Mouse (Mus musculus) ZHBTc4 (cell line): ENCODE data around the gene Gm5767.
"Not testable (repeated sequence)": the region's sequence is repeated elsewhere in the genome, so short reads cannot be mapped to it uniquely, and the experiment has no call there.

Source experiments
- DNase-seq: peaks from one replicate; pipeline ENCODE4 v3.0.0-alpha.2; 2011; ENCODE audit warnings: low read depth, low spot score

Gm5767 gene

DNA sequence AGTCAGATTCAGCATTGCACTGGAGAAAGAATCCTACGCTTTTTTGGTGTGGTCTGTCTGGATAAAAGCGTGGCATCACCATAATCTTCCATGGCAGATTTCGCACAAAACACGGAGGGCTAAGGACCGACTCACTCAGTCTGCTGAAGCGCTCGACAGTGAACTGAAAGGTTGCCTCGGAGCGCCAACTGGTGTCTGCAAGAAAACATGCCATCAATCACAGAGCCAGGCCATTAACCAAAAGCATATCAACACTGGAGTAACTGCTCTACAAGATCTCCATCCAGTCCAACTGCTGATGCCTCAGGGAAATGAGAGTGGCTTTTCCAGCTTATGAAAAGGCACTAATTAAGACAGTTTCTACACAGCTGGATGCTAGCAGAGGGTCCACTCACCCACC, 31.4 kb downstream of the Gm5767 start:
- no peak for DNase-seq

- no peak for DNase-seq
These were observed 34.3 kb downstream of the Gm5767 start for GRCm38 (mm10) chr16:8714851-8715250.

GRCm38 (mm10) chr16:8715513-8716080, 35.0 kb downstream of the Gm5767 start:
- peak; percentile 80 for DNase-seq

DNA sequence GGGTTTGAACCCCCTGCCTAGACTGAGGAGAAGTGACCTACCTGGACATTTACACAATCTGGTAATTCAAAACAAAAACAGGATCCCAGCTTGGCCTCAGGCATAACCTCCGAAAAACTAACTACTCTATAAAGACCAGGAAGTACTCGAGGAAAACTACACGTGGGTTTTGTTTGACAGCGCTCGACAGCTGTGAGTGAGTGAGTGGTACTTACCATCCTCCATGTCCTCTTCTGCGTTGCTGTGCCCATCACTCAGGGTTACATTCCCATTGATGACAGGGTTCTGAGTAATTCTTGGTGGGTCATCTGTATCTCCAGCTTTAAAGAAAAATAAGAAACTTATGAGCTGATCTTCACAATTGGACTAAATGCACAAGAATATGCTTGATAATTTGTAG, 35.7 kb downstream of the Gm5767 start:
- DNase-seq: no peak

DNA sequence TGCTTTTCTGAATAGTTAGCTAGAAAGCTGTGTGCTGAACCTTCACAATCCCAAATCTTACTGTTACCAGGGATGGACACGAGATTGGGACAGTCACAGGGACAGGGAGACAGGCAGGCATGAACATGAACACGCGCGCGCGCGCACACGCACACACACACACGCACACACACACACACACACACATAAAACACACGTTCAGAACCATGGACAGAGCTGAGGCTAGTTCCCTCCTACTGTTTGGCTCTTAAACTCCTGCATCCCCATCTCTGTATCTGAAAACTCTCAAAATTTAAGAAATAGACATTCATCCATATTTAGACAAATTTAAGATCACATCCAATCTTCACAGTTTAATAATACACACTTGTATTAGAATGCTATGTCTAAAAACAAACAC, 37.2 kb downstream of the Gm5767 start:
- DNase-seq: peak; percentile 64

DNA sequence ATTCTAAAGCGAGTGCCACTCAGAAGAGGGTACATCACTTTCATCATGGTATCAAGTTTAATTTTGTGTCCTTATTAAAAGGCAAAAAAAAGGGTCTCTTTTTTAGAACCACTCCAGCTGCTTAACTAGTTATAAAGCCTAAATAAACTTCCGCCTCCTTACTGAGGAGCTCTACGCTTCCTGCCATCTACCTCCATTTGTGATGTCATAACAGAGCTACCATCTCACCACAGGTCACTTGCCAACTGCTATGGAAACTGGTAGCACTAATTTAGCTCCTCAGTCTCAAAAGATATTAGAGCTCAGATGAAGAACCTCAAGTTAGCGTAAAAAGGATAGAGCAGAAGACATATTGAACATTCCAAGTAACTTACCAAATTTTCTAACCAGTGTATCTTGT, 39.9 kb downstream of the Gm5767 start:
- DNase-seq: no peak

DNA sequence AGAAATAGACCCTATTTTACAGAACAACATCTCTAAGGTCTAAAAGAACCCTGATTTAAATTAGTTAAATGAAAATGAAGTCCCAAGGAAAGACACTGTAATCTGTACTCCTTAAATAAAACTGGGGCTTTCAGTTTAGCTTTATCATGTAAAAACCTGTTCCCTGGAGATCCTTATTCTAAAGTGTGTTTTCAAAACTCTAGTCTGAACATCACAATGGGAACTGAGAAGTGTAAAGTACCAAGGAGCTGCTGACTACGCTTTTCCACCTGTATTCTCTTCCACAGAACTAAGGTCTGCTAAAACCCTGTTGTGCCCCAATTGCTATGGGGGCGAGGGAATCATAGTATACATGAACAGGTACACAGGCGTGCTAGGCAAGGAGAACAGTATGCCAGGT, 43.5 kb downstream of the Gm5767 start:
- DNase-seq: peak; percentile 63

GRCm38 (mm10) chr16:8725807-8726206, 45.2 kb downstream of the Gm5767 start:
- DNase-seq: no peak

- peak; percentile 51 for DNase-seq
These were observed 47.7 kb downstream of the Gm5767 start for GRCm38 (mm10) chr16:8728111-8728748.

DNA sequence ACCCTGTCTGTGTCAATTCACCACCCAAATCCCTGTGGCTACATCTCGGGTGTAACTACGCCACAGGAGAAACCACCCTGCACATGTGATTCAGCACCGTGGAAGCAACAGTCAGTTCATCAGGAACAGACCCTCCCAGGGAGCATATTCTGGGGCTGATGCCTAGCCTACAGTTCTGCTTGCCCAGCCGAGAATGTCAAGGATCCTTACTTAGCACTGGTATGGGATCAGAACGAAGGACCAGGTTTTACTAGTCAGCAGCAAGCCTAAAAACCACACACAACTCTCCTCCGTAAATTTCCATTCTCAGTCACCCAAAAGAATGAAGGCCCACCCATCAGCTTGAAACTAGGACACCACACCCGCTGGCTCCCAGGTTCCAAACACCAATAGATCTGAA, 51.1 kb downstream of the Gm5767 start:
- no peak for DNase-seq

GRCm38 (mm10) chr16:8732450-8732849, 51.9 kb downstream of the Gm5767 start:
- DNase-seq: not testable (repeated sequence)
